Mouse (Mus musculus) cerebellum, adult 11 months (tissue): ENCODE data around the gene Tmem205.

Experiments used
- DNase-seq: peaks from one replicate; pipeline ENCODE4 v3.0.0; 2022

Gene Tmem205

GRCm38 (mm10) chr9:21927208-21927753 is at the start of gene Tmem205, which contains the start of gene Ccdc159:
Gene Tmem205, minus strand, starts transcription at chr9:21927556.
Gene Ccdc159, plus strand, starts transcription at chr9:21927471.
- peak; percentile 91 for DNase-seq

- no peak for DNase-seq
Measured at GRCm38 (mm10) chr9:21976626-21977175, 49.3 kb upstream of the Tmem205 start.

GRCm38 (mm10) chr9:21969304-21969703 is 41.9 kb upstream of the Tmem205 start:
- no peak for DNase-seq

GRCm38 (mm10) chr9:21968883-21969282 is 41.5 kb upstream of the Tmem205 start:
- DNase-seq, result no peak

GRCm38 (mm10) chr9:21963417-21963816 is 36.1 kb upstream of the Tmem205 start, which contains the start of gene Epor:
Gene Epor, minus strand, starts transcription at chr9:21963506.
- DNase-seq, result no peak

- DNase-seq, result peak; percentile 57
Measured at GRCm38 (mm10) chr9:21962416-21963059, 35.2 kb upstream of the Tmem205 start.

- no peak for DNase-seq
Measured at GRCm38 (mm10) chr9:21962010-21962409, 34.7 kb upstream of the Tmem205 start.

GRCm38 (mm10) chr9:21961366-21961980 is 34.1 kb upstream of the Tmem205 start:
- no peak for DNase-seq

- DNase-seq, result no peak
Measured at GRCm38 (mm10) chr9:21960558-21961208, 33.3 kb upstream of the Tmem205 start.

- no peak for DNase-seq
Measured at GRCm38 (mm10) chr9:21960135-21960534, 32.8 kb upstream of the Tmem205 start.

GRCm38 (mm10) chr9:21959244-21959643 is 31.9 kb upstream of the Tmem205 start:
- no peak for DNase-seq

GRCm38 (mm10) chr9:21958372-21958771 is 31.0 kb upstream of the Tmem205 start:
- no peak for DNase-seq

- peak; percentile 99 for DNase-seq
Measured at GRCm38 (mm10) chr9:21955570-21956281, 28.4 kb upstream of the Tmem205 start, which contains the start of gene Swsap1. Gene Swsap1, plus strand, starts transcription at chr9:21955755.

GRCm38 (mm10) chr9:21955225-21955569 is 27.8 kb upstream of the Tmem205 start:
- no peak for DNase-seq

- no peak for DNase-seq
Measured at GRCm38 (mm10) chr9:21954635-21955034, 27.3 kb upstream of the Tmem205 start.

- DNase-seq, result no peak
Measured at GRCm38 (mm10) chr9:21953600-21953999, 26.2 kb upstream of the Tmem205 start.

- DNase-seq, result no peak
Measured at GRCm38 (mm10) chr9:21951977-21952376, 24.6 kb upstream of the Tmem205 start.

- no peak for DNase-seq
Measured at GRCm38 (mm10) chr9:21950322-21950721, 23.0 kb upstream of the Tmem205 start.

- no peak for DNase-seq
Measured at GRCm38 (mm10) chr9:21948790-21949189, 21.4 kb upstream of the Tmem205 start.

- DNase-seq, result no peak
Measured at GRCm38 (mm10) chr9:21948146-21948545, 20.8 kb upstream of the Tmem205 start.

- DNase-seq, result no peak
Measured at GRCm38 (mm10) chr9:21947540-21948130, 20.3 kb upstream of the Tmem205 start.

- DNase-seq, result no peak
Measured at GRCm38 (mm10) chr9:21944267-21944666, 16.9 kb upstream of the Tmem205 start.
